7 mouse cellular contexts compared by ENCODE assay signal in the genomic region with DNA sequence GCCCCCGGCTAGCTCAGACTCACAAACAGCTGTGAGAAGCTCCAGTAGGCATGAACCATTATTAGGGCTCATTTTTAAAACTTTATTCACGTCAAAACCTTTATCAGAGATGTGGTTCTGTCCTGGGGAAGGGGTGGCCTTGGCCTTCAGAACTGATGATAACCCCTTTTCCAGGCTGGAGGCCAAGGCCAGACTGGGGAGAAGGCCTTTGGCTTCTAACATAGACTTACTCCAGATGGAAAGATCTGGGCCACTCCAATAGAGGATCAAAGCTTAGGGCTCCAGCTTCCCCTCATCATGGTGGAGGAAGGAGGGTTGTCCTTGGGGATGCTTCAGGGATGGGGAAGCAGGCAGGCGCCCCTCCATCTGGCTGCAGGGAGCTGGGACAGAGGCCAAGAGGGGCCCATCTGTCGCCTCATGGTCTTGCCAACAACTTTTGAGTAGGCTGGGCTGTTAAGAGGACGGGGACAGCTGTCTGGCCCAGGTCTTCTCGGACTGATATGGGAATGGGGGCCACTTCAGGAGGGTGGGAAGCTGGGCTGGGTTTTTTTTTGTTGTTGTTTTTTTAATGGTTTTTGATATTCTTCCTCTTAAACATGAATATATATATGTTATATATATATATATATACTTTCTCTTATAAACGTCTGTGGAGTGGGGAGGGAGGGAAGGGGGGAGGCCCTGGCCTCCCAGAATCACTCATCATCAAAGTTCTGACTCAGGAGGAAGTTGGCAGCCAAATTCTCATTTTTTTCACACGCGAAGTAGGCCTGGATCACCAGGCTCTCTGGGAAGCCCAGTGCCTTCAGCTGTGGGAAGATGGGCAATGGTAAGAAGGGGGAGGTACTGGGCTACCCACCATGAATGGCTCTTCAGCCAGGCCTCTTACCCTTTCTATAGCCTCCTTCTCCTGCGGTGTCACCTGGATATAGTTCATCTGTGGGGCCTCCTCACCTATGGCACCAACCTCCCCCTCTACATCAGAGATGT. TPM values are rescaled to one million over a fixed set of nuclear protein-coding genes. Genes with fewer than 3 reads are reported as not detected.
DNase-seq lines count a peak whose midpoint lies in the region; ATAC-seq lines count a peak whose summit lies in the region.

No protein-coding gene starts in this region.

- H3K4me3 ChIP-seq in limb, embryonic 11.5 days (ENCODE audit: low read depth, low read length), result 0 out of 2 replicates have a peak overlapping the region, but pooled peaks have one; percentile 5
- no peak overlapping the region for H3K4me3 ChIP-seq in limb, embryonic 10.5 days
- no peak overlapping the region for H3K4me3 ChIP-seq in forebrain, embryonic 14.5 days (ENCODE audit: low read depth, low read length)

- H3K27me3 ChIP-seq in limb, embryonic 11.5 days (ENCODE audit: control insufficient read depth, insufficient read depth, low read length), result no peaks in the 10 kb centered on the region
- no peaks in the 10 kb centered on the region for H3K27me3 ChIP-seq in limb, embryonic 10.5 days (ENCODE audit: low read depth, poor library complexity, severe bottlenecking)
- no peaks in the 10 kb centered on the region for H3K27me3 ChIP-seq in forebrain, embryonic 14.5 days (replicated peaks; ENCODE audit: control insufficient read depth, insufficient read depth, low read length)

- H3K9ac ChIP-seq in limb, embryonic 11.5 days (ENCODE audit: low read length), result no peak overlapping the region
- peak overlapping the region; percentile 40; the same call in 1 of the 2 replicates for H3K9ac ChIP-seq in forebrain, embryonic 14.5 days (ENCODE audit: low read length)

- WGBS in limb, embryonic 11.5 days, result 81% methylated on average over 10 of the region's 10 CpGs
- 89% methylated on average over 10 of the region's 10 CpGs for WGBS in limb, embryonic 10.5 days
- WGBS in forebrain, embryonic 14.5 days, result 51% methylated on average over 10 of the region's 10 CpGs

- H3K4me2 ChIP-seq in limb, embryonic 11.5 days (ENCODE audit: low read depth, severe bottlenecking), result no peak overlapping the region
- H3K4me2 ChIP-seq in forebrain, embryonic 14.5 days (ENCODE audit: low read length), result peak overlapping the region; percentile 30

- peaks cover 37% of the 10 kb centered on the region for H3K36me3 ChIP-seq in limb, embryonic 11.5 days (ENCODE audit: control insufficient read depth, insufficient read depth, low read length)
- H3K36me3 ChIP-seq in limb, embryonic 10.5 days, result peaks cover 61% of the 10 kb centered on the region
- H3K36me3 ChIP-seq in forebrain, embryonic 14.5 days (ENCODE audit: control insufficient read depth, insufficient read depth, low read length), result peaks cover 51% of the 10 kb centered on the region

- peaks cover 30% of the 10 kb centered on the region for H3K4me1 ChIP-seq in limb, embryonic 11.5 days (ENCODE audit: control insufficient read depth, insufficient read depth, low read length)
- peaks cover 49% of the 10 kb centered on the region for H3K4me1 ChIP-seq in limb, embryonic 10.5 days
- peaks cover 26% of the 10 kb centered on the region for H3K4me1 ChIP-seq in forebrain, embryonic 14.5 days (ENCODE audit: control insufficient read depth, insufficient read depth, low read length)

- no peak overlapping the region for H3K27ac ChIP-seq in limb, embryonic 11.5 days (replicated peaks; ENCODE audit: low read depth, low read length)
- no peak overlapping the region for H3K27ac ChIP-seq in limb, embryonic 10.5 days
- H3K27ac ChIP-seq in forebrain, embryonic 14.5 days (ENCODE audit: low read depth, low read length), result peak overlapping the region; percentile 95

- intact Hi-C loops in left cerebral cortex, postnatal 10 days (cut with DNase I), result no loop called here

- H3K9me3 ChIP-seq in limb, embryonic 11.5 days (ENCODE audit: control insufficient read depth, low read length), result no peaks in the 10 kb centered on the region
- no peaks in the 10 kb centered on the region for H3K9me3 ChIP-seq in limb, embryonic 10.5 days (replicated peaks)
- H3K9me3 ChIP-seq in forebrain, embryonic 14.5 days (replicated peaks; ENCODE audit: control insufficient read depth, low read length), result no peaks in the 10 kb centered on the region

- DNase-seq in limb, embryonic 11.5 days (ENCODE audit: low spot score), result no peak
- no peak for DNase-seq in limb, embryonic 10.5 days (ENCODE audit: low spot score)
- peak; percentile 77 to 82 for DNase-seq in cerebellum, adult 18-20 months
- DNase-seq in forebrain, embryonic 14.5 days (ENCODE audit: low spot score), result peak; percentile 84
- DNase-seq in left cerebral cortex, postnatal 10 days (ENCODE audit: extremely low spot score in 1 of 2, low spot score in 2 of 2), result peak; percentile 74 to 76
- DNase-seq in right cerebral cortex, postnatal 4 days, result peak; percentile 76
- no peak for DNase-seq in embryo, embryonic 11 days

- ATAC-seq in limb, embryonic 11.5 days (ENCODE audit: insufficient number of reproducible peaks, low FRiP score, low TSS enrichment, low read depth), result no peak
- peak; percentile 76 for ATAC-seq in forebrain, embryonic 14.5 days

RNA-seq across cellular contexts. Expression of a gene that starts 3.8 kb away (rescaled TPM):
- polyA plus RNA-seq in limb, embryonic 11.5 days (2014; fragmentation: Nextera tagmentation; extraction: Ambion mirVana), result 45.0 and 46.7 TPM in 2 replicates
- polyA plus RNA-seq in limb, embryonic 10.5 days (2016; fragmentation: Nextera tagmentation; extraction: Ambion mirVana), result 51.7 and 54.4 TPM in 2 replicates
- 35.2 and 41.3 TPM in 2 replicates for polyA plus RNA-seq in forebrain, embryonic 14.5 days (2014; fragmentation: Nextera tagmentation; extraction: Ambion mirVana)
- total RNA-seq in left cerebral cortex, postnatal 10 days (2021), result 10 to 100 TPM; 20.6 to 21.3 TPM

RNA-seq across cellular contexts. Expression of a gene that starts 5.3 kb away (rescaled TPM):
- 93.1 and 93.4 TPM in 2 replicates for polyA plus RNA-seq in limb, embryonic 11.5 days (2014; fragmentation: Nextera tagmentation; extraction: Ambion mirVana)
- 119 and 122 TPM in 2 replicates for polyA plus RNA-seq in limb, embryonic 10.5 days (2016; fragmentation: Nextera tagmentation; extraction: Ambion mirVana)
- polyA plus RNA-seq in forebrain, embryonic 14.5 days (2014; fragmentation: Nextera tagmentation; extraction: Ambion mirVana), result 87.3 and 88.1 TPM in 2 replicates
- total RNA-seq in left cerebral cortex, postnatal 10 days (2021), result 10 to 100 TPM; 57.0 to 60.1 TPM

RNA-seq across cellular contexts. Expression of a gene that starts 11.6 kb away (rescaled TPM):
- polyA plus RNA-seq in limb, embryonic 11.5 days (2014; fragmentation: Nextera tagmentation; extraction: Ambion mirVana), result 854 and 918 TPM in 2 replicates
- polyA plus RNA-seq in limb, embryonic 10.5 days (2016; fragmentation: Nextera tagmentation; extraction: Ambion mirVana), result 820 and 843 TPM in 2 replicates
- 514 and 606 TPM in 2 replicates for polyA plus RNA-seq in forebrain, embryonic 14.5 days (2014; fragmentation: Nextera tagmentation; extraction: Ambion mirVana)
- 100 to 1,000 TPM; 455 to 481 TPM for total RNA-seq in left cerebral cortex, postnatal 10 days (2021)

RNA-seq across cellular contexts. Expression of a gene that starts 12.5 kb away (rescaled TPM):
- 3.6 and 3.9 TPM in 2 replicates for polyA plus RNA-seq in limb, embryonic 11.5 days (2014; fragmentation: Nextera tagmentation; extraction: Ambion mirVana)
- polyA plus RNA-seq in limb, embryonic 10.5 days (2016; fragmentation: Nextera tagmentation; extraction: Ambion mirVana), result 1.9 and 2.7 TPM in 2 replicates
- polyA plus RNA-seq in forebrain, embryonic 14.5 days (2014; fragmentation: Nextera tagmentation; extraction: Ambion mirVana), result 8.6 and 9.4 TPM in 2 replicates
- 1 to 10 TPM; 7.4 to 8.3 TPM for total RNA-seq in left cerebral cortex, postnatal 10 days (2021)

RNA-seq across cellular contexts. Expression of a gene that starts 21.6 kb away (rescaled TPM):
- 99.9 and 105 TPM in 2 replicates for polyA plus RNA-seq in limb, embryonic 11.5 days (2014; fragmentation: Nextera tagmentation; extraction: Ambion mirVana)
- polyA plus RNA-seq in limb, embryonic 10.5 days (2016; fragmentation: Nextera tagmentation; extraction: Ambion mirVana), result 149 and 156 TPM in 2 replicates
- 92.3 and 102 TPM in 2 replicates for polyA plus RNA-seq in forebrain, embryonic 14.5 days (2014; fragmentation: Nextera tagmentation; extraction: Ambion mirVana)
- total RNA-seq in left cerebral cortex, postnatal 10 days (2021), result 10 to 100 TPM; 59.5 to 65.8 TPM

Comparison
In these comparisons a context has a peak if more than half of its experiments do, and no peak if none do; other contexts are left out.
1. DNase-seq: peak in cerebellum, adult 18-20 months (2 of 2), forebrain, embryonic 14.5 days (single experiment), left cerebral cortex, postnatal 10 days (2 of 2) and right cerebral cortex, postnatal 4 days (single experiment); none in limb, embryonic 11.5 days (single experiment), limb, embryonic 10.5 days (single experiment) and embryo, embryonic 11 days (single experiment).